Mouse (Mus musculus) neural tube, embryonic 11.5 days (tissue): ENCODE results near the gene Lpp. TPM values are rescaled to one million over a fixed set of nuclear protein-coding genes. Genes with fewer than 3 reads are reported as not detected.

ENCODE experiments used
- ATAC-seq: fragments of 200-750 bp; cut with Nextera tagmentation; 2 replicates; pipeline ENCODE4 v1.8.0; 2017; ENCODE audit warnings: moderate number of reproducible peaks, mild to moderate bottlenecking, moderate TSS enrichment, moderate library complexity; ENCODE audit not compliant: insufficient read depth, low FRiP score, low TSS enrichment
- DNase-seq: peaks from one replicate; pipeline ENCODE4 v3.0.0-alpha.2; 2015; ENCODE audit warnings: low spot score
- H3K27ac ChIP-seq: fragments of 300-500 bp; sonication (generic); 2 replicates; pipeline ENCODE4 v1.5.1; 2014; ENCODE audit warnings: low read depth, mild to moderate bottlenecking, low read length
- H3K27me3 ChIP-seq: fragments of 300-500 bp; sonication (generic); 2 replicates; pipeline ENCODE4 v1.6.1; 2014; ENCODE audit warnings: mild to moderate bottlenecking, low read length, mixed read lengths; ENCODE audit not compliant: control insufficient read depth, insufficient read depth
- H3K36me3 ChIP-seq: fragments of 300-500 bp; sonication (generic); 2 replicates; pipeline ENCODE4 v1.6.1; 2014; ENCODE audit warnings: mild to moderate bottlenecking, low read length, moderate library complexity, mixed read lengths; ENCODE audit not compliant: control insufficient read depth, insufficient read depth
- H3K4me1 ChIP-seq: fragments of 300-500 bp; sonication (generic); 2 replicates; pipeline ENCODE4 v1.6.1; 2014; ENCODE audit warnings: low read length, mixed read lengths; ENCODE audit not compliant: control insufficient read depth, insufficient read depth
- H3K4me2 ChIP-seq: fragments of 300-500 bp; sonication (generic); 2 replicates; pipeline ENCODE4 v1.6.1; 2014; ENCODE audit warnings: low read depth, mild to moderate bottlenecking, moderate library complexity
- H3K4me3 ChIP-seq: fragments of 300-500 bp; sonication (generic); 2 replicates; pipeline ENCODE4 v1.5.1; 2014; ENCODE audit warnings: low read depth, low read length
- H3K9ac ChIP-seq: fragments of 300-500 bp; sonication (generic); 2 replicates; pipeline ENCODE4 v1.6.1; 2014; ENCODE audit warnings: mild to moderate bottlenecking, low read length
- H3K9me3 ChIP-seq: fragments of 300-500 bp; sonication (generic); 2 replicates; pipeline ENCODE4 v1.6.1; 2016; ENCODE audit warnings: low read length; ENCODE audit not compliant: control insufficient read depth
- WGBS: fragments of 180-500 bp; shearing (Covaris S2); extraction: QIAGEN DNeasy Blood & Tissue Kit; methylation state at CpG from one replicate; pipeline ENCODE4 v1.1.7; 2014; 5-methylcytosine and 5-hydroxymethylcytosine counted together
- polyA plus RNA-seq: library from polyadenylated mRNA; unstranded; fragments of >200 nt; fragmentation: Nextera tagmentation; extraction: Ambion mirVana; gene quantifications from 2 replicates; pipeline ENCODE4 v1.2.1, GENCODE M21; 2014

Gene Lpp
- polyA plus RNA-seq, 1 experiment from 2014 or later: 21.7 TPM

DNA sequence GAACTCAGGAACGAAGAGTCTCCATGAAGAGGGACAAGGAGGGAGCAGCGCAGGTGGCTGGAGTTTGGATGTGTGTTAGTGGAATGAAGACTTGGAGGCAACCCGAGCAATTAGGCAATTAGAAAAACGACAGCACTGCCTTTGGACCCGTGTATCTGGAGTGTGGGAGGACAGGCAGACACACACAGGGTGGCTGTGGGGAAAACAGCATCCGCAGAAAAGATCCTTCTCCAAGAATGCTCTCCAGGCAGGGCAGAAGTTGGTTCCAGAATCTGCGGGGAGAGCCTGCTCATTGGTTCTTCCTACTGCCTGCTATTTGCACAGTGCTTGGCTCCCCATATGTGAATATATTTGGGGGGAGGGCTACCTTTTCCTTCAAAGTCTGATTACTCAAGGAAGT, 143.0 kb downstream of the Lpp start:
- H3K27me3 ChIP-seq: no peaks in the 10 kb centered on the region
- H3K27ac ChIP-seq: no peak overlapping the region
- H3K4me3 ChIP-seq: no peak overlapping the region
- DNase-seq (no peak), ATAC-seq (no peak)
- no peaks in the 10 kb centered on the region for H3K9me3 ChIP-seq
- 77% methylated on average over 7 of the region's 7 CpGs for WGBS
- no peak overlapping the region for H3K9ac ChIP-seq
- no peak overlapping the region for H3K4me2 ChIP-seq
- H3K4me1 ChIP-seq: no peaks in the 10 kb centered on the region
- H3K36me3 ChIP-seq: no peaks in the 10 kb centered on the region

DNA sequence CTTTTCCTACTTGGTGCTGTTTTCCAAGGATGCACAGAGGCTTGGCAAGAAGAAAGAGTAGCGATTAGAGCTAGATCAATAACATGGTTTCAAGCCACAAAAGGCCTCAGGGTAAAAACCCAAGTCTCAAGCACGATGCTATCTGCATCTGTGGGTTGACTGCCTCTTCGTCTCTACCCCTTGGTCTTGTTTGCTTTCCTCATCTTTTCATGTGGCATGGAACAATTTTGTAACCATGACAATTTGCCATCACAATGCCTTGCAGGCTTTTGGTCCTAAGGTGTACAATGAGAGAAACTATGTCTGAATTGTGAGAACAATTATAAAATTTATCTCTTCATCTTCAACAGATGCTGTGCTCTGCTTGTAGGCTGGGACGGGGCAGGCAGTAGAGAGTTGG, 145.7 kb downstream of the Lpp start:
- WGBS: 90% methylated on average over 4 of the region's 4 CpGs

DNA sequence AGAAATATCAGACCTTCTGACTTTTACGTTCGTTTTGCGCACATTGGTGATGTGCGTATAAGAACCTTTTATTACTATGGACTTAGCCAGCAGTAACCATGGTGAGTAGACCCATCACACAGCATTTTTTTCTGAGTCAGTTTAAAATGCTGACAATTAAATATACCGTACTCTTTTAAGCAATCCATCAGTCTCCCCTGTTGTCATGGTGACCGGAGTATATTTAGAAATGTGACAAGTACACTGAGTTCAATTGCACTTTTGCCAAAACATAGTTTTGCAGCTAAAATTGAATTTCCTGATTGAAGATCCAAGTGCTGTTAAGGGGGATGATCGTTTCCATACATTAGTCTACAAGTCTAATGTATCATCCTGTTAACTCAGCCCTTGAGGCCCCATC, 149.6 kb downstream of the Lpp start:
- H3K36me3 ChIP-seq: no peaks in the 10 kb centered on the region
- no peaks in the 10 kb centered on the region for H3K27me3 ChIP-seq
- ATAC-seq (no peak), DNase-seq (no peak)
- 97% methylated on average over 7 of the region's 7 CpGs for WGBS
- no peaks in the 10 kb centered on the region for H3K9me3 ChIP-seq
- H3K4me2 ChIP-seq: no peak overlapping the region
- no peaks in the 10 kb centered on the region for H3K4me1 ChIP-seq
- no peak overlapping the region for H3K9ac ChIP-seq
- H3K27ac ChIP-seq: no peak overlapping the region
- no peak overlapping the region for H3K4me3 ChIP-seq

More for the DNA sequence above, 145.7 kb downstream of the Lpp start:
- DNase-seq: no peak
- Histone ChIP-seq H3K27me3 (no peaks in the 10 kb centered on the region), H3K36me3 (no peaks in the 10 kb centered on the region), H3K4me1 (no peaks in the 10 kb centered on the region), H3K4me2 (no peak overlapping the region), H3K27ac (no peak overlapping the region), H3K4me3 (no peak overlapping the region), H3K9me3 (no peaks in the 10 kb centered on the region), H3K9ac (no peak overlapping the region)
- ATAC-seq: no peak

DNA sequence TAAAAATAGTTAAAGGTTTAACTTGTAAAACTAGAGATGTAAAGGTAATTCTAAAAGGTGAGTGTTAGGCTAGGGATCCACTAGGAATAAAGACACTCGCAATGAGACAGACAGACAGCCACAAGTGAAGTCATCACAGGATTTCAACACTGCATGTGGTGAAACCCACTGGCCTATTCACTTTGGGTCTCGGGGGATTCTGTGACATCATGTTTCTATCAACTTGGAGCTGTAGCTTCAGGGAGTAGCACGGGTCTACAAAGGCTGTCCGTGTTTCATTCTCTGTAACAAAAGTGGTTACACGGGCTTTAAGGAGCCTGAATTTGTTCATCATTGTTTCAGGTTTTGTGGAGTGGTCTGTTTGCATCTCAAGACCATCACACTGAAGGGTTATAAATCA, 152.1 kb downstream of the Lpp start:
- WGBS: 83% methylated on average over 5 of the region's 5 CpGs
- Histone ChIP-seq H3K4me1 (no peaks in the 10 kb centered on the region), H3K4me3 (no peak overlapping the region), H3K9ac (no peak overlapping the region), H3K4me2 (no peak overlapping the region), H3K36me3 (no peaks in the 10 kb centered on the region), H3K9me3 (no peaks in the 10 kb centered on the region), H3K27me3 (no peaks in the 10 kb centered on the region), H3K27ac (no peak overlapping the region)
- DNase-seq: no peak
- no peak for ATAC-seq

DNA sequence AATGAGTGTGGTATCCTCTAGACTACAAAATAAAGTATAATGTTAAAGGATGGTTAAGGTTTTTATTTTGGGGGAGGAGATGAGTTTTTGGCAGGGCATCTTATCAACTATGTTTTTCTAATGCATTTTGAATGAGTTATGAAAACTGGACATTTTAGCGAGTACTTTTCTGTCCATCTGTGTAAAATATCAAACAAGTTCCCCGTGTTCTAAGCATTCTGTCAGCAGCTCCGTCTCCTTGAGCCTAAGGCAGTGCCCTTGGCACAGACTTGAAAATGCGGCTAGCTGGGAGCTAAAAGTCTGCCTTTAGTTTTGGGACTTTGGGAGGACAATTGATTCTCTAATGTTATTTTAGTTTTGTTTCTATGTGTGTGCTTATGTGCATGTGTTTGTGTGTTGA, 165.2 kb downstream of the Lpp start:
- no peaks in the 10 kb centered on the region for H3K27me3 ChIP-seq
- ATAC-seq (no peak), DNase-seq (no peak)
- no peak overlapping the region for H3K4me2 ChIP-seq
- no peak overlapping the region for H3K4me3 ChIP-seq
- no peak overlapping the region for H3K27ac ChIP-seq
- H3K9me3 ChIP-seq: no peaks in the 10 kb centered on the region
- H3K4me1 ChIP-seq: no peaks in the 10 kb centered on the region
- no peaks in the 10 kb centered on the region for H3K36me3 ChIP-seq
- WGBS: 92% methylated on average over 4 of the region's 4 CpGs
- no peak overlapping the region for H3K9ac ChIP-seq

DNA sequence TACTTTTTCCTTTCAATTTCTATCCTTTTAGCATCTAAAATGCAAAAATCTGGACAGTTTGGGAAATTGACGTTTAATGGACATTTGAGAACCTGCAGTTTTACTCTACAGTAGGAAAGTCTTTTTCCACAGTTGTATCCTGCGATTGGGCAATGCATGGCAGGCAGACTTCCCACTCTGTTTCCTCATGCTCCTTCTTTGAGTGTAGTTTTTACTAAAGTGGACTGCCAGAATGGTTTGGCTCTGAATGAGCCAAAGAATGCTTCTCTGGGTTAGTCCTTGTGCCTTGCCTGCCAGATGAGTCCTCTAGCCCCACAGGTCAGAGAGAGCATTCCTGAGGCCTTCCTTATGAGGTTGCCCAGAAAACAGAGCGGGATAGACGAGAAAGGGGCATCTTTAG, 166.5 kb downstream of the Lpp start:
- no peak for ATAC-seq
- whole genome bisulfite sequencing: 93% methylated on average over 4 of the region's 4 CpGs
- Histone ChIP-seq H3K4me2 (no peak overlapping the region), H3K4me3 (no peak overlapping the region), H3K9ac (no peak overlapping the region), H3K4me1 (no peaks in the 10 kb centered on the region), H3K27me3 (no peaks in the 10 kb centered on the region), H3K27ac (no peak overlapping the region), H3K9me3 (no peaks in the 10 kb centered on the region), H3K36me3 (no peaks in the 10 kb centered on the region)
- no peak for DNase-seq

DNA sequence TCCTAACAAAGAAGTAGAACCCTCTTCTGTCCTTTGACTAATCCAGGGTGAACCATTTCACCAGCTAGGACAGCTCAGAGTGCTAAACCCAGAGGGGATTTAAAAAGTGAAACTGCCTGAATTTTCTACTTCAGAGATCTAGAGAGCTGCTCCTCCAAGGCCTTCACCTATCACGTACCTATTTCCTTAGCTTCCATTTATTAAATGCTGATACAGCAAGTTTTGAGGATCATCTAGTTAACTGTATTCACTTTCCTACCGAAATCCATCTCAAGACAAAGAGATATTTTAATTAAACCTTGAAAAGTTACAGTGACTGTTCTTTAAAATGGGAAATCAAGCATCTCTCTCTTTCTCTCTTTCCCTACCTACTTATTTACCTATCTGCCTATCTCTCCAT, 167.7 kb downstream of the Lpp start:
- no peak overlapping the region for H3K4me2 ChIP-seq
- H3K4me1 ChIP-seq: no peaks in the 10 kb centered on the region
- no peaks in the 10 kb centered on the region for H3K27me3 ChIP-seq
- H3K4me3 ChIP-seq: no peak overlapping the region
- H3K9me3 ChIP-seq: no peaks in the 10 kb centered on the region
- no peaks in the 10 kb centered on the region for H3K36me3 ChIP-seq
- DNase-seq (no peak), ATAC-seq (no peak)
- WGBS: 92% methylated on average over 2 of the region's 2 CpGs
- no peak overlapping the region for H3K9ac ChIP-seq
- no peak overlapping the region for H3K27ac ChIP-seq

DNA sequence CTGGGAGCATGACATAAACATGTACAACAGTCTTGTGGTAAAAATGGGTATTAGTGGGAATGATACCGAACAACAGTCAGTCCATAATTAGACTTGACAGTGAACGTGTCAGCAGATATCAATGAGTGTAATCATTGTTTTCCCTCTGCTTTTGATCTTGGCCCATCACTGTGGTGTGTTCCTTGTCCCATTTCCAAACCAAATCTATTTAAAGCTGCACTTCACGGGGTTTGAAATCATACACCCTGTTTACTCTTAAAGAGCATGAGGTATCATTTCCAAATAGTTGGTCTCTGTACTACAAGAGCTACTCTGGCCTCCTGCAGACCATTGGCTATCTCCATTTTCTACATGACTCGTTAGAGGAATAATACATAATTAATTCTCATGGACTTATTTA, 168.3 kb downstream of the Lpp start:
- no peak for ATAC-seq
- 91% methylated on average over 4 of the region's 4 CpGs for WGBS

DNA sequence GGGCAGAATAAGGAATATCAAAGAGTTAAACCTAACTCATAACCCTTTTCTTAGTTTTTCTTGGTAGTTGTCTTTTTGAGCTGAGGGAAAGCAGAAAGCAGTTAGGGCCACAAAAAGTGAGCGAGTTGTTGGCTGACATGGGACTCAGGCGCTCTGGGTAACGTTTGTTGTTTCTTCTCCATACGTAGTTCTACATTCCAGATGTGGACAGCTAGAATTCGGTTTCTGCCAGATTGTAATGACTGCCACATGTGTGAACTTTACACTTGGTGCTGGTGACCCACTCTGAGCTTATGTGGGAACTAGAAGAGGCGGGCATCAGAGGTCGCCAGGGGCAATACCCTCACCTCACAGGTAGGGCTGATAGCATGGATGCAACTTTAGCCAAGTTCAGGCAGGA, 172.0 kb downstream of the Lpp start:
- no peaks in the 10 kb centered on the region for H3K27me3 ChIP-seq
- no peaks in the 10 kb centered on the region for H3K36me3 ChIP-seq
- no peak for DNase-seq
- 80% methylated on average over 7 of the region's 7 CpGs for WGBS
- H3K4me1 ChIP-seq: no peaks in the 10 kb centered on the region
- no peak overlapping the region for H3K9ac ChIP-seq
- H3K4me2 ChIP-seq: no peak overlapping the region
- H3K9me3 ChIP-seq: no peaks in the 10 kb centered on the region
- H3K4me3 ChIP-seq: no peak overlapping the region
- no peak for ATAC-seq
- H3K27ac ChIP-seq: no peak overlapping the region

More for the DNA sequence above, 168.3 kb downstream of the Lpp start:
- no peak overlapping the region for H3K4me2 ChIP-seq
- no peak for DNase-seq
- H3K27ac ChIP-seq: no peak overlapping the region
- no peak overlapping the region for H3K4me3 ChIP-seq
- no peaks in the 10 kb centered on the region for H3K4me1 ChIP-seq
- no peaks in the 10 kb centered on the region for H3K27me3 ChIP-seq
- H3K36me3 ChIP-seq: no peaks in the 10 kb centered on the region
- no peaks in the 10 kb centered on the region for H3K9me3 ChIP-seq
- no peak overlapping the region for H3K9ac ChIP-seq
